Mouse (Mus musculus) cerebellum, postnatal 14 days (tissue): ENCODE measurements around the gene Cwh43.

Experiments used
- DNase-seq, 2 experiments: peaks; one replicate each; pipeline ENCODE4 v3.0.0; 2021; ENCODE audit warnings: mixed read lengths in 2 of 2

Gene Cwh43

GRCm38 (mm10) chr5:73399768-73400526 is 5.9 kb upstream of the Cwh43 start:
- no peak for DNase-seq

GRCm38 (mm10) chr5:73401341-73401740 is 4.5 kb upstream of the Cwh43 start:
- DNase-seq = no peak

- no peak for DNase-seq
Measured at GRCm38 (mm10) chr5:73402911-73403310, 3.0 kb upstream of the Cwh43 start.

GRCm38 (mm10) chr5:73403311-73404068 is 2.4 kb upstream of the Cwh43 start:
- DNase-seq = no peak

- DNase-seq = peak in 1 of 2 experiments; percentile 19
Measured at GRCm38 (mm10) chr5:73404790-73405189, 1.1 kb upstream of the Cwh43 start.

- no peak for DNase-seq
Measured at GRCm38 (mm10) chr5:73406861-73407260, 986 bp downstream of the Cwh43 start.

GRCm38 (mm10) chr5:73409970-73410369 is 4.1 kb downstream of the Cwh43 start:
- peak; percentile 14 to 15 for DNase-seq

- DNase-seq = no peak
Measured at GRCm38 (mm10) chr5:73411771-73412170, 5.9 kb downstream of the Cwh43 start.

GRCm38 (mm10) chr5:73414172-73414571 is 8.3 kb downstream of the Cwh43 start:
- DNase-seq = no peak

GRCm38 (mm10) chr5:73419045-73419695 is 13.3 kb downstream of the Cwh43 start:
- no peak for DNase-seq

GRCm38 (mm10) chr5:73426824-73427223 is 20.9 kb downstream of the Cwh43 start:
- no peak for DNase-seq

GRCm38 (mm10) chr5:73431581-73431980 is 25.7 kb downstream of the Cwh43 start:
- peak; percentile 90 to 91 for DNase-seq

GRCm38 (mm10) chr5:73432805-73433204 is 26.9 kb downstream of the Cwh43 start:
- DNase-seq = no peak

GRCm38 (mm10) chr5:73434764-73435163 is 28.9 kb downstream of the Cwh43 start:
- DNase-seq = no peak

- no peak for DNase-seq
Measured at GRCm38 (mm10) chr5:73442176-73442575, 36.3 kb downstream of the Cwh43 start.

GRCm38 (mm10) chr5:73450276-73450675 is 44.4 kb downstream of the Cwh43 start:
- no peak for DNase-seq

- no peak for DNase-seq
Measured at GRCm38 (mm10) chr5:73454502-73455306, 48.8 kb downstream of the Cwh43 start.

GRCm38 (mm10) chr5:73455307-73455687 is 49.4 kb downstream of the Cwh43 start:
- no peak for DNase-seq

- no peak for DNase-seq
Measured at GRCm38 (mm10) chr5:73468462-73469433, 62.9 kb downstream of the Cwh43 start.

GRCm38 (mm10) chr5:73474412-73475405 is 68.8 kb downstream of the Cwh43 start:
- no peak for DNase-seq
